Mouse (Mus musculus): Measurements from ENCODE around the gene P4ha3.

- TF ChIP-seq CTCF (IDR thresholded peaks at IDR 0.05; ENCODE audit: borderline replicate concordance, insufficient read depth, low read depth, low read length): peak; percentile 47; the same call in 1 of the 2 replicates
- no peak for TF ChIP-seq POLR2A (IDR thresholded peaks at IDR 0.05; ENCODE audit: borderline replicate concordance, insufficient read depth, low read length)
Observed at GRCm38 (mm10) chr7:100279803-100280202, 5.5 kb upstream of the P4ha3 start.

Data from cerebellum, adult 2 months (tissue).